Mouse (Mus musculus) liver, adult 2 months (tissue): ENCODE results near the gene Vps35l. TPM values are rescaled to one million over a fixed set of nuclear protein-coding genes. Genes with fewer than 3 reads are reported as not detected.

Source experiments
- DNase-seq: peaks from one replicate; pipeline ENCODE4 v3.0.0-alpha.2; 2011; ENCODE audit warnings: low read depth, low spot score; ENCODE audit errors: extremely low read depth
- H3K27ac ChIP-seq: fragments of 200-500 bp; replicated peaks from 2 replicates; pipeline ENCODE4 v1.5.1; 2012; ENCODE audit warnings: low read depth, mild to moderate bottlenecking, control low read depth, inconsistent platforms, low read length; ENCODE audit not compliant: insufficient read depth
- H3K27me3 ChIP-seq: fragments of 200-500 bp; 2 replicates; pipeline ENCODE4 v1.6.1; 2012; ENCODE audit warnings: mild to moderate bottlenecking, moderate library complexity, low read length, inconsistent platforms; ENCODE audit not compliant: control insufficient read depth, insufficient read depth
- H3K36me3 ChIP-seq: fragments of 200-500 bp; 2 replicates; pipeline ENCODE4 v1.6.1; 2012; ENCODE audit warnings: low read length, inconsistent platforms; ENCODE audit not compliant: control insufficient read depth, insufficient read depth
- H3K4me1 ChIP-seq: fragments of 200-500 bp; 2 replicates; pipeline ENCODE4 v1.6.1; 2011; ENCODE audit warnings: low read length; ENCODE audit not compliant: control insufficient read depth, insufficient read depth
- H3K4me3 ChIP-seq: fragments of 200-500 bp; 2 replicates; pipeline ENCODE4 v1.5.1; 2011; ENCODE audit warnings: low read depth, mild to moderate bottlenecking, control low read depth, low read length, moderate library complexity; ENCODE audit not compliant: insufficient read depth
- H3K79me2 ChIP-seq: fragments of 200-500 bp; 2 replicates; pipeline ENCODE4 v1.6.1; 2012; ENCODE audit warnings: inconsistent platforms, mild to moderate bottlenecking, low read length, moderate library complexity; ENCODE audit not compliant: control insufficient read depth, insufficient read depth
- H3K9ac ChIP-seq: fragments of 200-500 bp; 2 replicates; pipeline ENCODE4 v1.6.1; 2012; ENCODE audit warnings: low read depth, mild to moderate bottlenecking, control low read depth, inconsistent platforms, low read length
- CTCF ChIP-seq: fragments of 200-500 bp; IDR thresholded peaks from 2 replicates; pipeline ENCODE4 v1.5.1; 2011; ENCODE audit warnings: low read depth, low read length, control low read depth
- POLR2A ChIP-seq: fragments of 200-500 bp; IDR thresholded peaks from 2 replicates; pipeline ENCODE4 v1.6.1; 2011; ENCODE audit warnings: low read length, control low read depth; ENCODE audit not compliant: insufficient read depth; ENCODE audit errors: extremely low read depth
- WGBS: fragments of 180-500 bp; shearing (Covaris S2); methylation state at CpG from one replicate; pipeline ENCODE4 v1.1.7; 2018; 5-methylcytosine and 5-hydroxymethylcytosine counted together
- polyA plus RNA-seq: library from polyadenylated mRNA; depleted of rRNA; stranded (reverse); fragments of >200 nt; gene quantifications from 2 replicates; pipeline ENCODE4 v1.2.3, GENCODE M21; 2012
- total RNA-seq: library from RNA; depleted of rRNA; stranded (reverse); fragments of >200 nt; gene quantifications from 2 replicates; pipeline ENCODE4 v1.2.3, GENCODE M21; 2014

Gene Vps35l
- total and polyA plus RNA-seq, 2 experiments: 16.3 to 22.3 TPM

- DNase-seq: no peak
- no peaks in the 10 kb centered on the region for H3K27me3 ChIP-seq
- no peaks in the 10 kb centered on the region for H3K79me2 ChIP-seq
- H3K9ac ChIP-seq: no peak overlapping the region
- WGBS: 87% methylated on average over 5 of the region's 5 CpGs
- H3K4me1 ChIP-seq: peaks cover 6% of the 10 kb centered on the region
- TF ChIP-seq CTCF: no peak
- TF ChIP-seq POLR2A: no peak
- peaks cover 27% of the 10 kb centered on the region for H3K36me3 ChIP-seq
- no peak overlapping the region for H3K27ac ChIP-seq
- no peak overlapping the region for H3K4me3 ChIP-seq
Measured at GRCm38 (mm10) chr7:118849543-118850250, 109.7 kb downstream of the Vps35l start.

GRCm38 (mm10) chr7:118850676-118851290, 110.8 kb downstream of the Vps35l start:
- no peaks in the 10 kb centered on the region for H3K27me3 ChIP-seq
- no peak overlapping the region for H3K27ac ChIP-seq
- H3K4me3 ChIP-seq: no peak overlapping the region
- 52% methylated on average over 9 of the region's 9 CpGs for WGBS
- peaks cover 18% of the 10 kb centered on the region for H3K36me3 ChIP-seq
- DNase-seq: no peak
- peaks cover 6% of the 10 kb centered on the region for H3K4me1 ChIP-seq
- no peak for TF ChIP-seq CTCF
- TF ChIP-seq POLR2A: no peak
- no peaks in the 10 kb centered on the region for H3K79me2 ChIP-seq
- H3K9ac ChIP-seq: no peak overlapping the region

GRCm38 (mm10) chr7:118851571-118851970, 111.5 kb downstream of the Vps35l start:
- H3K27ac ChIP-seq: no peak overlapping the region
- H3K36me3 ChIP-seq: peaks cover 13% of the 10 kb centered on the region; the same call in 1 of the 2 replicates
- H3K4me3 ChIP-seq: no peak overlapping the region
- H3K4me1 ChIP-seq: peaks cover 11% of the 10 kb centered on the region
- WGBS: 69% methylated on average over 7 of the region's 7 CpGs
- DNase-seq: no peak
- H3K9ac ChIP-seq: no peak overlapping the region
- TF ChIP-seq CTCF: no peak
- TF ChIP-seq POLR2A: no peak
- no peaks in the 10 kb centered on the region for H3K27me3 ChIP-seq
- no peaks in the 10 kb centered on the region for H3K79me2 ChIP-seq

- Histone ChIP-seq H3K9ac (no peak overlapping the region), H3K27ac (0 out of 2 replicates have a peak overlapping the region, but pooled peaks have one; percentile 16), H3K4me3 (no peak overlapping the region), H3K79me2 (no peaks in the 10 kb centered on the region), H3K4me1 (peaks cover 11% of the 10 kb centered on the region), H3K36me3 (peaks cover 7% of the 10 kb centered on the region; the same call in 1 of the 2 replicates), H3K27me3 (no peaks in the 10 kb centered on the region)
- DNase-seq: no peak
- TF ChIP-seq CTCF: no peak
- no peak for TF ChIP-seq POLR2A
- WGBS: 71% methylated on average over 4 of the region's 4 CpGs
Measured at GRCm38 (mm10) chr7:118852611-118853010, 112.6 kb downstream of the Vps35l start.

- Histone ChIP-seq H3K27ac (no peak overlapping the region), H3K27me3 (no peaks in the 10 kb centered on the region), H3K36me3 (no peaks in the 10 kb centered on the region; the same call in 1 of the 2 replicates), H3K79me2 (no peaks in the 10 kb centered on the region), H3K9ac (peak overlapping the region; percentile 70; the same call in 1 of the 2 replicates), H3K4me3 (no peak overlapping the region; the same call in 1 of the 2 replicates), H3K4me1 (peaks cover 11% of the 10 kb centered on the region)
- 18% methylated on average over 3 of the region's 3 CpGs for WGBS
- no peak for TF ChIP-seq POLR2A
- no peak for TF ChIP-seq CTCF
- no peak for DNase-seq
Measured at GRCm38 (mm10) chr7:118854606-118855005, 114.6 kb downstream of the Vps35l start.
